Mouse (Mus musculus) embryonic facial prominence, embryonic 15.5 days (tissue): ENCODE measurements around the gene Zdhhc14. TPM values are rescaled to one million over a fixed set of nuclear protein-coding genes. Genes with fewer than 3 reads are reported as not detected.
A peak's percentile ranks its signal among the peaks of the same experiment; 100 is the strongest.

ENCODE experiments used
- ATAC-seq: fragments of 200-750 bp; cut with Nextera tagmentation; 2 replicates; pipeline ENCODE4 v1.8.0; 2017; ENCODE audit warnings: low read depth, moderate TSS enrichment; ENCODE audit not compliant: insufficient number of reproducible peaks, low FRiP score, low TSS enrichment
- H3K27ac ChIP-seq: fragments of 300-500 bp; sonication (generic); replicated peaks from 2 replicates; pipeline ENCODE4 v1.5.1; 2015; ENCODE audit warnings: mild to moderate bottlenecking, inconsistent platforms
- H3K27me3 ChIP-seq: fragments of 300-500 bp; sonication (generic); 2 replicates; pipeline ENCODE4 v1.6.1; 2015; ENCODE audit warnings: inconsistent platforms
- H3K36me3 ChIP-seq: fragments of 300-500 bp; sonication (generic); 2 replicates; pipeline ENCODE4 v1.6.1; 2015; ENCODE audit warnings: mild to moderate bottlenecking, inconsistent platforms
- H3K4me1 ChIP-seq: fragments of 300-500 bp; sonication (generic); 2 replicates; pipeline ENCODE4 v1.6.1; 2015; ENCODE audit warnings: inconsistent platforms
- H3K4me2 ChIP-seq: fragments of 300-500 bp; sonication (generic); replicated peaks from 2 replicates; pipeline ENCODE4 v1.6.1; 2015; ENCODE audit warnings: mild to moderate bottlenecking, inconsistent platforms
- H3K4me3 ChIP-seq: fragments of 300-500 bp; sonication (generic); replicated peaks from 2 replicates; pipeline ENCODE4 v1.5.1; 2015; ENCODE audit warnings: mild to moderate bottlenecking, inconsistent platforms
- H3K9ac ChIP-seq: fragments of 300-500 bp; sonication (generic); 2 replicates; pipeline ENCODE4 v1.6.1; 2015; ENCODE audit warnings: inconsistent platforms
- H3K9me3 ChIP-seq: fragments of 300-500 bp; sonication (generic); replicated peaks from 2 replicates; pipeline ENCODE4 v1.6.1; 2016; ENCODE audit warnings: inconsistent platforms
- WGBS: fragments of 180-500 bp; shearing (Covaris S2); methylation state at CpG from one replicate; pipeline ENCODE4 v1.1.7; 2015; 5-methylcytosine and 5-hydroxymethylcytosine counted together
- polyA plus RNA-seq: library from polyadenylated mRNA; unstranded; fragments of >200 nt; fragmentation: Nextera tagmentation; extraction: Ambion mirVana; gene quantifications from 2 replicates; pipeline ENCODE4 v1.2.1, GENCODE M21; 2015

Zdhhc14 gene
- polyA plus RNA-seq, 1 experiment from 2014 or later, result 5.2 TPM

DNA sequence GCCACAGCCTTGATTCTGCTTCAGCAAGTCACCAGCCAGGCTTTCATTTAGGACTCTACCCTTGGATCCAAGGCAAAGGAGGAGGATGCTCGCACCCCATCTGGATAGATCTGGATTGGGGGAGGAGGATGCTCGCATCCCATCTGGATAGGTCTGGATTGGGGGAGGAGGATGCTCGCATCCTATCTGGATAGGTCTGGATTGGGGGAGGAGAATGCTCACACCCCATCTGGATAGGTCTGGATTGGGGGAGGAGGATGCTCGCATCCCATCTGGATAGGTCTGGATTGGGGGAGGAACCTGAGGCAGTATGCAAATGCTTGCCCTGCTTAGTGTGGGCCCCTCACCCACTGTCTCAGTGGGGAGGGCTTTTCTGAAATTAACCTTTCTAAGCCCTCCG, 271.4 kb downstream of the Zdhhc14 start:
- WGBS, result 84% methylated on average over 5 of the region's 5 CpGs
- no peak for ATAC-seq

DNA sequence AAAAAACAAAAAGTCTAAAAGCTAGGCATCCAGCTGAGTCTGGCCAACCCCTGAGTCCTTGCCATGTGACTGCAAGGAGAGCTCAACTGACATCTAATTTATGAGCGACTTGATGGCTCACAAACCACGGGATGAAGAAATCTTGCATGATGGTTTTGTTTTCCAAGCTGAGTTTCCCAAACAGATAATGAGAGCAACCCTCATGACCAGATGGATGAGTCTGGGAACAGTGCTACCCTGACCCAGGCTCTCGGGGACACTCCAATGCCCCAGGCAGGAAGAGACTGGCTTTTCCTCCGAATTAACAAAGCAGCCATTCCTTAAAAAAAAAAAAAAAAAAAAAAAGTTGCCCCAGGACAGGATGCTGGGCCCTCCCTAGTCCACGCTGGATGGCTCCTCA, 271.9 kb downstream of the Zdhhc14 start:
- Histone ChIP-seq H3K27me3 (no peaks in the 10 kb centered on the region), H3K36me3 (no peaks in the 10 kb centered on the region), H3K4me2 (no peak overlapping the region), H3K9me3 (no peaks in the 10 kb centered on the region), H3K4me1 (no peaks in the 10 kb centered on the region), H3K4me3 (no peak overlapping the region), H3K27ac (no peak overlapping the region), H3K9ac (no peak overlapping the region)
- WGBS, result 36% methylated on average over 5 of the region's 5 CpGs
- ATAC-seq, result no peak

More for the DNA sequence above, 271.4 kb downstream of the Zdhhc14 start:
- no peak overlapping the region for H3K27ac ChIP-seq
- no peaks in the 10 kb centered on the region for H3K27me3 ChIP-seq
- H3K4me2 ChIP-seq, result no peak overlapping the region
- H3K4me3 ChIP-seq, result no peak overlapping the region
- H3K4me1 ChIP-seq, result no peaks in the 10 kb centered on the region
- H3K9ac ChIP-seq, result no peak overlapping the region
- H3K36me3 ChIP-seq, result no peaks in the 10 kb centered on the region
- H3K9me3 ChIP-seq, result no peaks in the 10 kb centered on the region

DNA sequence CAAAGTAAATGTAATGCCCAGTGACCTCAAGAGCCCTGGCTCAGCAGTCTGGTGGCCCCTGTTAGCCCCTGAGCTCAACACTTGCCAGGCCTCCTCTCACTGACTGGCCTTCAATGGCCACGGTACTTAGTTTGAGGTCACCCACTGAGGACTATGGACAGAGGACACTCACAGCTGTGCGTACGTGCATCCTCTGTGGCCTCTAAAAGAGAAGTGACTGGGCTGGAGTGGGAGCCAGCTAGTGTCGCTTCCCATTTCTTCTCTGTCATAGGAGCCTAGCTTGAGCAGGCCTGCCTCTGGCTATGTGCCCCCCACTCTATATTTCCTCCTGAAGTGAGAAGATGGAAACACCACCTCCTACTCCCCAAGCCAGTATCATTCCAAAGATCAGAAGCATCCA, 273.4 kb downstream of the Zdhhc14 start:
- WGBS, result 87% methylated on average over 4 of the region's 4 CpGs
- ATAC-seq, result no peak
- peaks cover 13% of the 10 kb centered on the region; the same call in 1 of the 2 replicates for H3K4me1 ChIP-seq
- H3K36me3 ChIP-seq, result no peaks in the 10 kb centered on the region
- H3K4me2 ChIP-seq, result no peak overlapping the region
- H3K4me3 ChIP-seq, result no peak overlapping the region
- H3K9ac ChIP-seq, result no peak overlapping the region
- H3K27ac ChIP-seq, result no peak overlapping the region
- H3K27me3 ChIP-seq, result no peaks in the 10 kb centered on the region
- H3K9me3 ChIP-seq, result no peaks in the 10 kb centered on the region

DNA sequence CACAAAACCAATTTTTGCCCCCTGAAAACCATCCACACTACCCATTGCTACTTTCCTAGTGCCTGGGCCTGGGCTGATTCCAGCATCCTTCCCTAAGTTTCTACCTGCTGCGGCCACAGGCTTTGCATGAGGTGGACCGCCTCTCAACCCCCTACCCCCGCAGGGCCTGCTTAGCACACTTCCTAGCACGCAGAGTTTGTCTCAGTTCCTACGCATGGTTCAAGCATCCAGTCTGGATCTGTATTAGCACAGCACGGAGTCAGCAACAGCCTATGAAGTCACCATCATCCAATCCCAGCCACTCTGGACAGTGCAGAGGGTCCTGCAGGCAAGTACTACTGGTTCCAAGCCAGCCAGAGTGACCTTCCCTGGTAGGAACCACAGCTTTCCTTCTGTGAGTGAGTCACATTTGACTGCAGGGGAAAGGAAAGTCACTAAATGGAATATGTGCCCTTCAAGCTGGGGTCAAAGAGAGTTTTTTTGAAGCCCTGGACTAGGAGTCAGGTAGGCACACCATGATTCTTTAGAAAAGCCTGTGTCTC, 275.9 kb downstream of the Zdhhc14 start:
- Histone ChIP-seq H3K9ac (no peak overlapping the region), H3K4me3 (no peak overlapping the region), H3K36me3 (no peaks in the 10 kb centered on the region), H3K4me1 (peaks cover 18% of the 10 kb centered on the region), H3K9me3 (no peaks in the 10 kb centered on the region), H3K27ac (no peak overlapping the region), H3K27me3 (no peaks in the 10 kb centered on the region), H3K4me2 (no peak overlapping the region)
- WGBS, result 73% methylated on average over 6 of the region's 6 CpGs
- no peak for ATAC-seq

DNA sequence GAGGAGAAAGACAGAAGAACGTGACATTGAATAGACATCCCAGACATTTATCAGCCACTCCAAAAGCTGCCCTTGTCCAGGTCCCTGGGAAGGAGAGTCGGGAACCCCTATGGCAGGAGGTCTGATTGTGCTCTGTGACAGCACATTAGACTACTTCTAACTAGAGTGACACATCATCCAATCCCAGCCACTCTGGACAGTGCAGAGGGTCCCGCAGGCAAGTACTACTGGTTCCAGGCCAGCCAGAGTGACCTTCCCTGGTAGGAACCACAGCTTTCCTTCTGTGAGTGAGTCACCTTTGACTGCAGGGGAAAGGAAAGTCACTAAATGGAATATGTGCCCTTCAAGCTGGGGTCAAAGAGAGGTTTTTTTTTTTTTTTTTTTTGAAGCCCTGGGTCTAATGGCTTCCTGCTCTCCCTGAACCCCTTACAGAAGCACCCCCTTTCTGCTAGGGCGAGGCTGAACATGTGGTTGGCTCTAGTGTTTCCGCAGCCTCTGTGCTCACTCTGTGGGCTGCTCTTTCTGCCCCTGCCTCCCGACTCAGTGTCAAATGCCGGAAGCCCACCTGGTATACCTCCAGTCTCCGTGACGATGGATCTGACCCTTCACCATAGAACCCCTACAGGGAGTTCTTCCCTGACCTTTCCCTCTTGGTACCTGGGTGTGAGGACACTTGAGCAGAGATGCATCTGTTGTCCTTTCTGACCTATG, 276.6 kb downstream of the Zdhhc14 start:
- no peaks in the 10 kb centered on the region for H3K27me3 ChIP-seq
- peaks cover 18% of the 10 kb centered on the region for H3K4me1 ChIP-seq
- peak overlapping the region; percentile 83; the same call in 1 of the 2 replicates for H3K27ac ChIP-seq
- H3K4me2 ChIP-seq, result no peak overlapping the region
- H3K4me3 ChIP-seq, result no peak overlapping the region
- H3K9me3 ChIP-seq, result no peaks in the 10 kb centered on the region
- no peak for ATAC-seq
- H3K36me3 ChIP-seq, result no peaks in the 10 kb centered on the region
- H3K9ac ChIP-seq, result no peak overlapping the region
- 82% methylated on average over 9 of the region's 9 CpGs for WGBS

DNA sequence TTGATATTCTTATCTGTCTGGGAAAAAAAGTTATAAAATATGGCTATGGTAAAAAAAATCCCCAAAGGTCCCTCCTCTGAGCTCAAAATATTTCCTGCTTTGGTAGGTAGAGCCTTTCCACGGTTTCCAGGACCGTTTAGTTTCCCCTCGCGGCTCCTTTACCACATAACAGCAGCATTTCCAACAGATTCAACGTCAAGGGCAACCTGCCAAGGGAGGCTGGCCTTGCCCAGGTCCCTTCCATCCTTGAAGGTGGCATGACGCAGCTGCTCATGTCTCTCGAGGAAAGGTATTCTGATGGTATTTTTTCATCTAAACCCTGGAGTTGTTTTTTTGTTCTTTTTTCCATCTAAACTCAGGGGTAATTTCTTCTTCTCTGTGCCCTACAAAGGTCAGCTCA, 277.4 kb downstream of the Zdhhc14 start:
- ATAC-seq, result no peak
- 26% methylated on average over 7 of the region's 7 CpGs for WGBS
- Histone ChIP-seq H3K27me3 (no peaks in the 10 kb centered on the region), H3K4me3 (peak overlapping the region; percentile 36), H3K27ac (peak overlapping the region; percentile 83), H3K9ac (no peak overlapping the region), H3K9me3 (no peaks in the 10 kb centered on the region), H3K4me2 (peak overlapping the region; percentile 56), H3K36me3 (no peaks in the 10 kb centered on the region), H3K4me1 (peaks cover 18% of the 10 kb centered on the region)

DNA sequence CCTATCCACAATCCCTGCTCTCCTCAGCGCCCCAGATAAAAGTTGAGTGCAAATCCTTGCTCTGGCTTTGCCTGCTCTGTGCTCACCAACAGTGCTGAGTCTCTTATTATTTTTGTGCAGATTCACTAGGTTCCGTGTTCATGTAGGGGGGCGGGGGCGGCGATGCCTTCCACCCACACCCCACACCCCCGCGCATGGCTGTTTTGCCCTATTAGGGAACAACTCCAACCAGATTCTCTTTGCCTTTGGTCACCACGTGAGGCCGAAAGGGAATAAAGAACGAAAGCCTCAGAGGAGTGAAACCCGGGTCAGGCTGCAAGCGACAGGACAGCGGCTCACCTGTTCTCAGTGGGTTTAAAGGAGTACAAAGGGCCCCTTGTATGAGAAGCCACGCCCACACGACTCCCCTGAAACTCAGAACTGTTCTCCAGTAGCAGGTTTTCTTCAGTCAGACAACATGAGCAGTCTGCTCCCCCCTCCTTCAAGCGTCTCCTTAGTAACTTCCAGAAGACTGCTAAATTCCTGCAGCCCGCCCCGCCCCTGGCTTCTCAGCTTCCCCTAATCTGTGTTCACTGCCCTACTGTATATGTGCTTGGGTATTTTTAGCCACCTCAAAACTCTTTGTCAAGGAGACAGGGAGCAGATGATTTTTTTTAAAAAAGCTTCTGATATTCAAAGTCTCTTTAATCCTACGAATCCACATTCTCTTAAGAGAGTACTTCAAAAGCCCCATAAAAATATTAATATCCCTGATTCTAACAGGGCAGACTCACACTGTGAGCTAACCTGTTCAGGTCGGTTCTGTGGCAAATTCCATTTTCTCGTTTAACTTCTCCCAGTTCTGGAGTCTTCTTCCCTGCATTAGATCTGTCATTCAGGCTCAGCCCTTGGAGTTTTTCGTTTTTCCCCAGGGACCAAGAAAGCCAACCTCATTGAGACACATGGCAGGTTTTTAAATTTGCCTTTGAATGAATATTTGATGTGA, 278.2 kb downstream of the Zdhhc14 start:
- 5% methylated on average over 22 of the region's 22 CpGs for WGBS

DNA sequence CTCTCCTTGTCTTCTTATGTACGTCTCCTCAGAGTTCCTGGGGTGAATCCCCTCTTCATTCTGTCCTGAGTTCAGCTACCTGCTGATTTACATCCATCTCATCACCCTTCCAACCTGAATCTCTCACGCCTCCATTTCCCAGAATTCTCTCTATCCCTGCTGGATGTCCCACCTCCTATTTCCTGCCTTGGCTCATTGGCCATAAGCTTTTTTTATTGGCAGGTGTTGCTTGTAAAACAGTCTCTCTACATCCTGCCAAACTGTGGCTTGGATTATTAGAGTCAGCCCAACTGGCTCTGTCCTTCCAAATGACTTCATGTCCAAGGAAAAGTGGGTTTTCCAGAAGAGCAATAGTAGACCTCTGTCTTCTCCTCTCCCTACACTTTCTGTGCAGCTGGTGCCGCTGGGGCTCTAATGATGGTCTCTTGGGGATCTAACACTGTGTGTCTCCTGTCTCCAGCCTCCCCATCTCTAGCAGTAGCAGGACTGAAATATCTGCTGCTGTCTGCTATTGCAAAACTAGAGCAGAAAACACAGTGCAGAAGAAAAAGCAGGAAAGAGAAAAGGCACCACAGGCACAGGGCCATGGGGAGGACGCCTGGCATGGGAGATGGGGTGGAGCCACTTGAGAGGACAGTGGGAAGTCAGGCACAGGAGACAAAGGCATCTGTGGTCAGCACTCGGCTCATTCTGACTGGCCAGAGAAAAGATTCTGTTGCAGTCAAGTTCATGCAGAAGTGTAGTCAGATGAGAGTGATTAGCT, 288.0 kb downstream of the Zdhhc14 start:
- Histone ChIP-seq H3K4me3 (no peak overlapping the region), H3K4me1 (0 out of 2 replicates have a peak, but pooled peaks cover 5% of the 10 kb centered on the region), H3K4me2 (no peak overlapping the region), H3K36me3 (no peaks in the 10 kb centered on the region), H3K9me3 (no peaks in the 10 kb centered on the region), H3K9ac (no peak overlapping the region), H3K27ac (no peak overlapping the region), H3K27me3 (no peaks in the 10 kb centered on the region)
- WGBS, result 75% methylated on average over 5 of the region's 5 CpGs
- ATAC-seq, result no peak

More for the DNA sequence above, 278.2 kb downstream of the Zdhhc14 start:
- H3K27me3 ChIP-seq, result no peaks in the 10 kb centered on the region
- no peaks in the 10 kb centered on the region for H3K9me3 ChIP-seq
- H3K36me3 ChIP-seq, result no peaks in the 10 kb centered on the region
- peak; percentile 90 for ATAC-seq
- peak overlapping the region; percentile 56 for H3K4me2 ChIP-seq
- H3K27ac ChIP-seq, result peak overlapping the region; percentile 83
- peak overlapping the region; percentile 36 for H3K4me3 ChIP-seq
- no peak overlapping the region for H3K9ac ChIP-seq
- peaks cover 18% of the 10 kb centered on the region for H3K4me1 ChIP-seq

DNA sequence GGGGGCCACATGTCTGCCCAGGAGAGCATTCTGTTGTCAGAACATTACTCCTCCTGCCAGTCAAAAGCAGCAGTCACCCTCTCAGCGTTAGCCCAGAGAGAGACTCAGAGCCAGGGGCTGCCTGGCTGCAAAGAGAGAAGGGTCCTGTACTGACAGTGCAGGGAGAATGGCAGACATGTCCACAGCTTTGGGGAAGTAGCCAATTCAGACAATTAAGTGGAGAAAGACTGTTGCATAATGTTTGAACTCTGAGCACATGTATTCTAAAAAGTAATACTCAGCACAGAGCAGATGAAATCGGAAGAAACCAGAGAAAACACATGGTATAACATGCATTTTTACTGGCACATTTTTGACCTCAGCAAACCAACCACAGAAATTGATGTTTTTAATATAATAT, 292.9 kb downstream of the Zdhhc14 start:
- no peak for ATAC-seq
- 0 out of 2 replicates have a peak, but pooled peaks cover 3% of the 10 kb centered on the region for H3K9me3 ChIP-seq
- no peak overlapping the region for H3K27ac ChIP-seq
- no peaks in the 10 kb centered on the region for H3K27me3 ChIP-seq
- H3K36me3 ChIP-seq, result no peaks in the 10 kb centered on the region
- 0 out of 2 replicates have a peak, but pooled peaks cover 5% of the 10 kb centered on the region for H3K4me1 ChIP-seq
- H3K4me3 ChIP-seq, result no peak overlapping the region
- no peak overlapping the region for H3K4me2 ChIP-seq
- no peak overlapping the region for H3K9ac ChIP-seq
- 40% methylated on average over 2 of the region's 2 CpGs for WGBS

DNA sequence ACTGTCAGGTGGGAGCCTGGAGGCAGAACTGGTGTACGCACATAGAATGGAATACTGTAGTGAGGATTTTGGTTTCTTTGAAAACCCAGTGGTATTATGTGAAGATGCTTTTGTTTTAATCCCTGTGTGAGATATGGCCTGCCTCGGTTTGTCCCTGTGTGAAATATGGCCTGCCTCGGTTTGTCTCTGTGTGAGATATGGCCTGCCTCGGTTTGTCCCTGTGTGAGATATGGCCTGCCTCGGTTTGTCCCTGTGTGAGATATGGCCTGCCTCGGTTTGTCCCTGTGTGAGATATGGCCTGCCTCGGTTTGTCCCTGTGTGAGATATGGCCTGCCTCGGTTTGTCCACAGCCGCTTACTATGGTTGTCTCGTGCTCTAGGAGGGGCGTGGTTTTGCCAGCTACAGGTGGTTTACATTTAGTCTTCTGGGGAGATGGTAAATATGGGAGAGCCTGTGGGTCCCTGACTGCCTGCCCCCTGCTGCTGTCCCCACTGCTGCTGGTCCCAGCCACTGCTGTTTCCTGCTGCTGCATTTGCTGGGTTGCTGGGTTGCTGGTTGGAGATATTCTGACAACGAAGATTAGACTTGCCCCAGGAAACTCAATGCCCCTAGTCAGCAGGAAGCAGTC, 299.9 kb downstream of the Zdhhc14 start:
- Histone ChIP-seq H3K4me2 (no peak overlapping the region), H3K36me3 (no peaks in the 10 kb centered on the region), H3K4me1 (no peaks in the 10 kb centered on the region; the same call in 1 of the 2 replicates), H3K27ac (no peak overlapping the region), H3K4me3 (no peak overlapping the region), H3K9me3 (0 out of 2 replicates have a peak, but pooled peaks cover 3% of the 10 kb centered on the region), H3K27me3 (no peaks in the 10 kb centered on the region), H3K9ac (no peak overlapping the region)
- WGBS, result 82% methylated on average over 12 of the region's 12 CpGs
- ATAC-seq, result no peak
